Mouse (Mus musculus): Measurements from ENCODE around the gene Tbc1d1. TPM values are rescaled to one million over a fixed set of nuclear protein-coding genes. Genes with fewer than 3 reads are reported as not detected.
A peak's percentile ranks its signal among the peaks of the same experiment; 100 is the strongest.

Tbc1d1 gene
- polyA plus RNA-seq, 1 experiment = 41.8 TPM

DNA sequence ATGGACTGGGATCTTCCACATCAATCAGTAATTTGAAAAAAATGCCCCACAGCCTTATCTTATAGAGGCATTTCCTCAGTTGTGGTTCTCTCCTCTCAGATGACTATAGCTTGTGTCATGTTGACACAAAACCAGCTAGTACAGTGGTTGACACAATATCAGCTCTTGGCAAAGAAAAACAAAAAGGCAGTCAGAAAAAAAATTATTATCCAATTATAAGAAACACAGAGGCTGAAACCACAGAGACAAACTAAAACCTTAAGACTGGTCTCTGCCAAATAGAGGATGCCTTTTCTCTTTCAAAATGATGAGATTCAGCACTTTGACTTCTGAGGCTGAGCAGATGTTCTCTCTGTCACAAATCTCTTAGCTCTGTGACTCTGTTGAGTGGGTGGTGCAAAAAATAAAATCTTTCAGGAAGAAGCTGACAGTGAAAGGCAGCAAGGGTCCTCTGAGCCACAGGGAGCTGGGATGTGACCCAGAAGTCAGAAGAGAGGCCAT is 215.3 kb downstream of the Tbc1d1 start:
- no peak for TF ChIP-seq POLR2A (IDR thresholded peaks at IDR 0.05; ENCODE audit: insufficient read length, low read depth)
- TF ChIP-seq CEBPB (IDR thresholded peaks at IDR 0.05; ENCODE audit: insufficient read depth, poor library complexity, severe bottlenecking) = peak; percentile 30; the same call in 1 of the 2 replicates
- Histone ChIP-seq H3K4me3 (no peak overlapping the region), H3K27me3 (ENCODE audit: control insufficient read depth, insufficient read depth, insufficient read length) (no peaks in the 10 kb centered on the region), H3K36me3 (ENCODE audit: control insufficient read depth, insufficient read depth) (no peaks in the 10 kb centered on the region), H3K4me2 (ENCODE audit: low read depth) (peak overlapping the region; percentile 20), H3ac (ENCODE audit: control insufficient read depth, insufficient read length) (no peak overlapping the region), H3K79me2 (ENCODE audit: control insufficient read depth, insufficient read depth) (no peaks in the 10 kb centered on the region)

DNA sequence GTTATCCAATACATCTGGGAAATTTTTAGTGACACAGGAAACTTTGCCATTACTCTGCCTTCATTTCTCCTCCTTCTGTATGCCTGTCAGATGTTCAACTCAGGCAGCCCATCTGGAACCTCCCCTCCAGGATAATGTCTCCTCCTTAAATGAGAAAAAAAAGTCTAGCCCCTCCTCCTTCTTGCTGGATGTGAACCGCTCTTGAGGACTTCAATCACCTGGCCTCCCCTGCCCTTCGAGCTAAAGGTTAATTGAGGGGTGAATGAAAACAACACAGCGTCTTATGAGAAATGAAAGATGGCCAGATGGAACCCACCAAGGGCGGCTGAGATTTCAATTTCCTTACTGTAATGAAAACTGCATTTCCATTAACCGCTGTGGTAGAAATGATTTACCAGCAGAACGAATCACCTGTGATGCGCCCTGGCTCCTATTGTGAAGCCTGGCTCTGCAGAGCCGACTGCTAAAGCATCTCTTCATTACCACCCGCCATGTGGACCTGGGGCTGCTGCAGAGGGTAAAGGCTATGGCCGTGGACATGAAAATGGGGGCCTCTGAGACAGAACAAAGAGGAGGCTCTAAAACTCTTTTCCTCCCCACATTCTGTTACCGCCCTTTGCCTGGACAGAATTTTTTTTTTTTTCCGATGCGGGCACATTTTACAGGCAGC is 216.3 kb downstream of the Tbc1d1 start:
- Histone ChIP-seq H3K4me2 (ENCODE audit: low read depth) (no peak overlapping the region), H3K27me3 (ENCODE audit: control insufficient read depth, insufficient read depth, insufficient read length) (no peaks in the 10 kb centered on the region), H3K4me3 (no peak overlapping the region), H3K36me3 (ENCODE audit: control insufficient read depth, insufficient read depth) (no peaks in the 10 kb centered on the region), H3ac (ENCODE audit: control insufficient read depth, insufficient read length) (no peak overlapping the region), H3K79me2 (ENCODE audit: control insufficient read depth, insufficient read depth) (no peaks in the 10 kb centered on the region)
- TF ChIP-seq USF1 (IDR thresholded peaks at IDR 0.05; ENCODE audit: low read depth) (no peak), POLR2A (IDR thresholded peaks at IDR 0.05; ENCODE audit: insufficient read length, low read depth) (no peak), REST (IDR thresholded peaks at IDR 0.05; ENCODE audit: insufficient read depth, insufficient read length) (no peak), CEBPB (IDR thresholded peaks at IDR 0.05; ENCODE audit: insufficient read depth, poor library complexity, severe bottlenecking) (no peak)

DNA sequence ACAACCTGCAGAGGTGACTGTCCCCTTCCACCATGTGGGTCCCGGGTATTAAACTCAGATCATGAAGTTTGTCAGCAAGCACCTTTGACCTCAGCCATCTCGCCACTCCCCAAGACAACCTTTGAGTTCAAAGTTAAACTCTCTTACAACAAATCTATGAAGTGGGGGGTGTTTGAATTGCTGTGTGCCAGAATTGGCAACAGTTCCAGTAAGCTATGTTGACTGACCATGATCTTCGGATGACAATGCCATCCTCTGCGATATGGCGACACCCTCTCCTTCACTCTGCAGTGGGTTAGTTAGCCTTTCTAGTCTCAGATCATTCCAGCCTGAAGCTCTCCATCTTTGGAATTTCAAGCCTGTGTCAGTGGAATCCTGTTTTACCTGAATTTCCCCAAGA is 217.6 kb downstream of the Tbc1d1 start:
- no peak overlapping the region for H3K4me2 ChIP-seq (ENCODE audit: low read depth)
- H3K27me3 ChIP-seq (ENCODE audit: control insufficient read depth, insufficient read depth, insufficient read length) = no peaks in the 10 kb centered on the region
- H3K79me2 ChIP-seq (ENCODE audit: control insufficient read depth, insufficient read depth) = no peaks in the 10 kb centered on the region
- no peak overlapping the region for H3ac ChIP-seq (ENCODE audit: control insufficient read depth, insufficient read length)
- TF ChIP-seq USF1 (IDR thresholded peaks at IDR 0.05; ENCODE audit: low read depth) = no peak
- TF ChIP-seq SRF (IDR thresholded peaks at IDR 0.05; ENCODE audit: control insufficient read depth, insufficient read length, low read depth) = no peak
- TF ChIP-seq POLR2A (IDR thresholded peaks at IDR 0.05; ENCODE audit: insufficient read length, low read depth) = no peak
- no peak for TF ChIP-seq MYOG (IDR thresholded peaks at IDR 0.05; ENCODE audit: control insufficient read depth in 1 of 3, insufficient read depth in 1 of 3, insufficient read length in 2 of 3, low read depth in 2 of 3)
- no peak for TF ChIP-seq CEBPB (IDR thresholded peaks at IDR 0.05; ENCODE audit: insufficient read depth, poor library complexity, severe bottlenecking)
- no peak for TF ChIP-seq MYOD1 (IDR thresholded peaks at IDR 0.05; ENCODE audit: control insufficient read depth in 1 of 3, insufficient read length in 2 of 3, low read depth in 2 of 3)
- no peak for TF ChIP-seq TCF12 (IDR thresholded peaks at IDR 0.05; ENCODE audit: insufficient read depth, poor library complexity, severe bottlenecking)
- TF ChIP-seq TCF3 (IDR thresholded peaks at IDR 0.05; ENCODE audit: insufficient read length, low read depth) = no peak
- no peak for TF ChIP-seq REST (IDR thresholded peaks at IDR 0.05; ENCODE audit: insufficient read depth, insufficient read length)
- no peak for TF ChIP-seq MAX (IDR thresholded peaks at IDR 0.05; ENCODE audit: low read depth)
- TF ChIP-seq POLR2AphosphoS2 (IDR thresholded peaks at IDR 0.05; ENCODE audit: insufficient read length, low read depth) = no peak
- no peak for TF ChIP-seq E2F4 (IDR thresholded peaks at IDR 0.05; ENCODE audit: insufficient read depth)
- H3K36me3 ChIP-seq (ENCODE audit: control insufficient read depth, insufficient read depth) = no peaks in the 10 kb centered on the region
- no peak overlapping the region for H3K4me3 ChIP-seq

DNA sequence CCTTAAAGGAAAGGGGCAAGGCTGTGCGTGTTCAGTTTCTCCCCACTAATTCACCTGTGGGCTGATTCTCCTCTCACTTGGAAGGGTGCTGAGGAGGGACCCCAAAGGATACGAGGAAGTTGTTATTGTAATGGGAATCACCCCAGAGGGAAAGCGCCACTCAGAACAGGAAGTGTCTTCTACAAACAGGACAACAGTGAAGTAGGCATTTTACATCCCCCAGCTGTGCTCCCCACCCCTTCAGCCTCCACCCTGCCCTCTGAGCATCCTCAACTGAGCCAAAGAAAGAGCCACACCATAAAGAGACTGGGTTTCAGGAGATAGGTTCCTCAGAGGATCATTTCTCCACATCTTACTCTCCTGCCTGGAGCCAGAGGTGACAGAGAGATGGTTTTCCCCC is 219.7 kb downstream of the Tbc1d1 start:
- Histone ChIP-seq H3ac (ENCODE audit: control insufficient read depth, insufficient read length) (no peak overlapping the region), H3K79me2 (ENCODE audit: control insufficient read depth, insufficient read depth) (no peaks in the 10 kb centered on the region), H3K36me3 (ENCODE audit: control insufficient read depth, insufficient read depth) (no peaks in the 10 kb centered on the region), H3K4me2 (ENCODE audit: low read depth) (no peak overlapping the region), H3K27me3 (ENCODE audit: control insufficient read depth, insufficient read depth, insufficient read length) (no peaks in the 10 kb centered on the region), H3K4me3 (no peak overlapping the region)
- TF ChIP-seq POLR2A (IDR thresholded peaks at IDR 0.05; ENCODE audit: insufficient read length, low read depth) (no peak), USF1 (IDR thresholded peaks at IDR 0.05; ENCODE audit: low read depth) (no peak), MYOD1 (IDR thresholded peaks at IDR 0.05; ENCODE audit: control insufficient read depth in 1 of 3, insufficient read length in 2 of 3, low read depth in 2 of 3) (no peak), SRF (IDR thresholded peaks at IDR 0.05; ENCODE audit: control insufficient read depth, insufficient read length, low read depth) (no peak), REST (IDR thresholded peaks at IDR 0.05; ENCODE audit: insufficient read depth, insufficient read length) (no peak), E2F4 (IDR thresholded peaks at IDR 0.05; ENCODE audit: insufficient read depth) (no peak)

DNA sequence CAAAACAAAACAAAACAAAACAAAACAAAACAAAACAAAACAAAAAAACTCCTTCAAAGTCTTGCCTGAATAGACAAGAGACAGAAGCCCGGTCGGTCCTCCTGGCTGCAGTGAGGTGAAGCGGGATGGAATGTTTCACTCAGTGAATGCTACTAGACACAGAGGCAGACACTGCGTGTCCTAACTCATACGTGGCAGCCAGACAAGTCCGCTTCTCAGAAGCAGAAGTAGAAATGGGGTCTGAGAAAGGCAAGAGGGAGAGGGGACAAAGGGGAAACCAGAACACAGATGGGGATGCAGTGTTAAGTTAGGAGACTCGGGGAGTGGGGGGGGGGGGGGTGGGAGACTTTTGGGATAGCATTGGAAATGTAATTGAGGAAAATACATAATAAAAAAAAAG is 220.4 kb downstream of the Tbc1d1 start:
- H3K27me3 ChIP-seq (ENCODE audit: control insufficient read depth, insufficient read depth, insufficient read length) = no peaks in the 10 kb centered on the region
- no peaks in the 10 kb centered on the region for H3K79me2 ChIP-seq (ENCODE audit: control insufficient read depth, insufficient read depth)
- H3K36me3 ChIP-seq (ENCODE audit: control insufficient read depth, insufficient read depth) = no peaks in the 10 kb centered on the region
- no peak overlapping the region for H3K4me3 ChIP-seq
- no peak for TF ChIP-seq POLR2A (IDR thresholded peaks at IDR 0.05; ENCODE audit: insufficient read length, low read depth)
- no peak for TF ChIP-seq MYOD1 (IDR thresholded peaks at IDR 0.05; ENCODE audit: control insufficient read depth in 1 of 3, insufficient read length in 2 of 3, low read depth in 2 of 3)
- no peak for TF ChIP-seq USF1 (IDR thresholded peaks at IDR 0.05; ENCODE audit: low read depth)
- no peak for TF ChIP-seq E2F4 (IDR thresholded peaks at IDR 0.05; ENCODE audit: insufficient read depth)
- TF ChIP-seq MYOG (IDR thresholded peaks at IDR 0.05; ENCODE audit: control insufficient read depth in 1 of 3, insufficient read depth in 1 of 3, insufficient read length in 2 of 3, low read depth in 2 of 3) = no peak
- TF ChIP-seq POLR2AphosphoS2 (IDR thresholded peaks at IDR 0.05; ENCODE audit: insufficient read length, low read depth) = no peak
- TF ChIP-seq SRF (IDR thresholded peaks at IDR 0.05; ENCODE audit: control insufficient read depth, insufficient read length, low read depth) = no peak
- TF ChIP-seq MAX (IDR thresholded peaks at IDR 0.05; ENCODE audit: low read depth) = no peak
- TF ChIP-seq REST (IDR thresholded peaks at IDR 0.05; ENCODE audit: insufficient read depth, insufficient read length) = no peak
- no peak for TF ChIP-seq TCF3 (IDR thresholded peaks at IDR 0.05; ENCODE audit: insufficient read length, low read depth)
- no peak for TF ChIP-seq CEBPB (IDR thresholded peaks at IDR 0.05; ENCODE audit: insufficient read depth, poor library complexity, severe bottlenecking)
- TF ChIP-seq TCF12 (IDR thresholded peaks at IDR 0.05; ENCODE audit: insufficient read depth, poor library complexity, severe bottlenecking) = no peak
- H3ac ChIP-seq (ENCODE audit: control insufficient read depth, insufficient read length) = no peak overlapping the region
- H3K4me2 ChIP-seq (ENCODE audit: low read depth) = no peak overlapping the region

Data from myocyte (in vitro differentiated cells).